Mouse (Mus musculus) retina, postnatal 7 days (tissue): ENCODE data around the gene Fbxo11.

ENCODE experiments used
- DNase-seq: peaks from one replicate; pipeline ENCODE4 v3.0.0-alpha.2; 2012; ENCODE audit warnings: low read depth, low spot score

Gene Fbxo11

GRCm38 (mm10) chr17:88065031-88065800, at the start of gene Fbxo11:
Gene Fbxo11 (minus strand): TSS chr17:88065291.
- DNase-seq, result no peak

DNA sequence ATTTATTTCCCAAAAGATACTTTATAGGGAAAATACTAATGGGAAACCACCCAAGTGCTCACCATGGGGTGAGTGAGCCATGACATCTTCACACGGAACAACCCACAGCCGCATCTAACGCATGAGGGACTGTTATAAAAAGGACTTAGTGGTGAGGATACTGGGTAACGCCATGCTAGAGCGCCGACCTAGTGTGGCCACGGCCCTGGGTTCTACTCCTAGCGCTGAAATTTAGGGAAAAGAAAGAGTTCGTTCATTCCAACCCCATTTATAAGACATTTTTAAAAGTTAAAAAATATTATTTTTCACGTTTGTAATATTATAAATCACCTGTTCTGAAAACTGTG, 48.8 kb upstream of the Fbxo11 start:
- DNase-seq, result no peak

- DNase-seq, result no peak
These were observed 48.2 kb upstream of the Fbxo11 start for GRCm38 (mm10) chr17:88113015-88113882.

GRCm38 (mm10) chr17:88111865-88112645, 47.0 kb upstream of the Fbxo11 start:
- DNase-seq, result no peak

DNA sequence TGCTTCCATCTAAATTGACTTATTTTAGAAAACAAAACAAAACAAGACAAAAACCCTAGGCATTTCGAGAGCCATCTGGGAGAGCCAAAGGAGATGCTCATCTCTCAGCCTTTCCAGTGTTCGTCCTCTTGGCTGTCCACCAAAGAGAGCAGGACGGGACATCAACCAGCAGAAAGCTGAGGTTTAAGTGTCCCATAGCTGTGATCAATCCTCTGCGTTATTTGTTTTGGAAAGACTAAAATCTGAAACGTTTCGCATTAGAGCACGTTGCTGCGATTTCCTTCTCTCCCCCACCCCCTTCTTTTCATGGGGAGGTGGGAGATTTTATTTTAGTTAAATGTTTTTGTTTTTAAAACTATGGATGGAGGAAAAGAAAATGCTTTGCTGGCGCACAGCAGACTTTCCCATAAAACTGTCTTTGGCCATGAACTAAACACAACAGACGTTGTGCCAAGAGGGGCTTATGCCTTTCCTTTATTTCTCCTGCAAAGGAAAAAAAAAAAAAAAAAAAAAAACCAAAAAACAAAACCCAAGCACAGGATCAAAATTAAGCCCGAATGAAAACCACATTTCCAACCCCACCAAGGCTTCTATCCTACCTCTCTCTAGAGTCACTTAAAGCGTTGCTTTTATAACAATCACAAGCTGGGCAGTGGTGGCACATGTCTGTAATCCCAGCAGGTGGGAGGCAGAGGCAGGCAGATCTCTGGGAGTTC, 46.1 kb upstream of the Fbxo11 start:
- no peak for DNase-seq

DNA sequence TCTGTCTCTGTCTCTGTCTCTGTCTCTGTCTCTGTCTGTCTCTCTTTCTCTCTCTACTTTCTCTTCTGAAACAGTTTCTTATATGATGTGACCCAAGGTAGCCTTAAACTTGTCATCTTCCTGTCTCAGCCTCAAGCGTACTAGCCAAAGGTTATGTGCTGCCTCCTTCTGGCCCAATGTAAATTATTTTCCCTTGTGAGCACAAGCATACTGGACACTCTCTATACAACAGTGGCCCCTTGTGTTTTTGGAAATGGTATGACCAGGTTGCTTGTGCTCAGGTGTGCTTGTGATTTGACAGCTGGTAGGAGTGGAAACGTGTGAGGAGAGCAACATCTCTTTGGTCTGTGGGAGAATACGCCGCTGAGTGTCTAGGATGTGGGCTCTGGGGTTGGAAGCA, 42.6 kb upstream of the Fbxo11 start:
- DNase-seq, result no peak

DNA sequence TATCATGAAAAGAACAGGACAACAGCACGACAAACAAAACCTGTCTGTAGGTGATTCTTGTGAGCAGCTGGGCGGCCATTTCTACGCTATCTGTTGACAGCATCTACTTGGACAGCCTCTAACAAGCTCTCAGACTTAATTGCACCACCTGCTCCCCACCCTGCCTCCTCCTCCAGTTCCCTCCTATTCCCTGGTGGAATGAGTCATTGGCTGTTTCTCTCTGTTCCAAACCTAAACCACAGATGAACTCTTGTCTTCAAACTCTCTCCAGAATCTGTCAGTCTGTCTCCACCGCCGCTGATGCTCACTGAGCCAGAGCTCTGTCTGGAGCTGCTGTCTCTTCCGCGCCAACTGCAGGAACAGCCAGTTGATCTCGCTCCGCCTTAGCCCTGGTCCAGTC, 41.3 kb upstream of the Fbxo11 start:
- DNase-seq, result no peak

- DNase-seq, result no peak
These were observed 37.5 kb upstream of the Fbxo11 start for GRCm38 (mm10) chr17:88102597-88102996.

- no peak for DNase-seq
These were observed 33.2 kb upstream of the Fbxo11 start for GRCm38 (mm10) chr17:88098181-88098852.

DNA sequence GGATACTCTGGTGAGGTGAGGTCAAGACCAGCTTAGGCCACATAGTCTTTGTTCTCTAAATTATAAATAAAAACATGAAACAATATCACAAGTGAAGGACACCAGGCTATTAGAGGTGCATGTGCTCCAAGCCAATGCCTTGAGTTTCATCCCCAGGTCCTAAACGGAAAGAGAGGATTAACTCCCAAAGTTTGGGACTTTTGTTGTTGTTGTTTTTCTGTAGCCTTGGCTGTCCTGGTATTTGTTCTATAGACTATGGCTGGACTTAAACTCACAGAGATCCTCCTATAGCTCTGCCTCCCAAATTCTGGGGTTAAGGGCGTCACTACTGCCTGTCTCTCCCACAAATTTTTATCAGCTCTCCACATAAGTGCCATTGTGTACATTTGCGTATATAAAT, 32.5 kb upstream of the Fbxo11 start:
- DNase-seq, result no peak

DNA sequence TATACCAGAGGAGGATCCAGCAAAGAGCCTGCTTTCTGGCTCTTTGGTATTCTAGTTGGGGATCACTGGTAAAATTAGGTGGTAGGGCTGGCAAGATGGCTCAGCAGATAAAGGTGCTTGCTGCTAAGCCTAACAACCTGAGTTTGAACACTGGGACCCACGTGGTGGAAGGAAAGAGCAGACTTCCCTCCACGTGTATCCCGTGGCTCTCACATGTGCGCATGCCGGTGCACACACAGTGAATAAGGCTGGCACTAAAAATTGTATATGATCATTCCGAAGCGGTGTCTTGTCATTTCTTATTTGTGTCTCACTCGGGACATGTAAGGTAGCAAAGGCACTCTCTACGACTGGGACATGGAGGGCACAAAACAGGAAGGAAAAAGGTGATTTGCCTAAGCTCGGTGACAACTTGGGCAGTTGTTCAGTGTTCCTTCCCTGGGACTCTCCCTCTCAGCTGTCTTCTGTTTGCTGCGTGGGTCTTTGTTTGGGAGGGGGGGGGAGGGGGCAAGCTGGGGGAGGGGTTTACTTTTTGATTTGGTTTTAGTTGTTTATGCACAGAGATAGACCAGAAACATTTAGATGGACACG, 31.8 kb upstream of the Fbxo11 start:
- no peak for DNase-seq

- DNase-seq, result no peak
These were observed 30.6 kb upstream of the Fbxo11 start for GRCm38 (mm10) chr17:88095517-88096198.

- DNase-seq, result no peak
These were observed 29.2 kb upstream of the Fbxo11 start for GRCm38 (mm10) chr17:88094327-88094726.

GRCm38 (mm10) chr17:88093798-88094197, 28.7 kb upstream of the Fbxo11 start:
- no peak for DNase-seq

DNA sequence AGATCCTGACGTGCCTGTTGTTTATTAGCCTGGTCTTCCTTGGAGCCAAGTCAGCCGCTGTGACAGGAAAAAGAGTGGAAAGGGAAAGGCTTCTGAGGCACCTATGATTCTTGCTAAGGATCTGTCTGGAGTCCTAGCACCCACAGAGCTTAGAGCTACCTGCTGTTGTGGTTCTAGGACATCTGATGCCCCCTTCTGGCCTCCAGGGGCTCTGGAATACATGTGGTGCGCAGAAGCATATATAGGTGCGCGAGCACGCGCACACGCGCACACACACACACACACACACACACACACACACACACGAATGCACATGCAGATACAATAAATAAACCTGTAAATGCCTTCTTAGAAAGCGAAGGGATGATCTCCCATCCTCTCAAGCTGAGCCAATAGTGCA, 20.9 kb upstream of the Fbxo11 start:
- no peak for DNase-seq

- DNase-seq, result no peak
These were observed 16.4 kb upstream of the Fbxo11 start for GRCm38 (mm10) chr17:88081446-88081845.

DNA sequence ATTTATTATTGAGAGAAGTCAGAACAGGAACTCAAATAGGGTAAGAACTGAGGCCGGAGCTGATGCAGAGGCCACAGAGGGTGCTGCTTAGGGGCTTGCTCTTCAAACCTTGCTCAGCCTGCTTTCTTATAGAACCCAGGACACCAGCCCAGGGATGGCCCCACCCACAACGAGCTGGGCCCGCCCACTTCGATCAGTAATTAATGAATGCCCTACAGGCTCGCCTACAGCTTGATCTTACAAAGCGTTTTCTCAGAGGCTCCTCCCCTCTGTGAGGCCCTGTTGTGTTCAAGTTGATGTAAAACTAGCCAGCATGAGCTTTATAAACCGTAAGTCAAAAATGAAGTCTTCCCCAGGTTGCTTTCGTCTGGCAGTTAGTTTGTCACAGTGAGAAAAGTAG, 14.7 kb upstream of the Fbxo11 start:
- no peak for DNase-seq

- DNase-seq, result no peak
These were observed 7.0 kb upstream of the Fbxo11 start for GRCm38 (mm10) chr17:88072047-88072446.

- DNase-seq, result no peak
These were observed 3.1 kb upstream of the Fbxo11 start for GRCm38 (mm10) chr17:88068024-88068719.
